Mouse (Mus musculus): Measurements from ENCODE around the gene Ptch2. TPM values are rescaled to one million over a fixed set of nuclear protein-coding genes. Genes with fewer than 3 reads are reported as not detected.

Gene Ptch2
- total RNA-seq, 2 experiments from 2014 or later = 5.8 to 6.5 TPM

DNA sequence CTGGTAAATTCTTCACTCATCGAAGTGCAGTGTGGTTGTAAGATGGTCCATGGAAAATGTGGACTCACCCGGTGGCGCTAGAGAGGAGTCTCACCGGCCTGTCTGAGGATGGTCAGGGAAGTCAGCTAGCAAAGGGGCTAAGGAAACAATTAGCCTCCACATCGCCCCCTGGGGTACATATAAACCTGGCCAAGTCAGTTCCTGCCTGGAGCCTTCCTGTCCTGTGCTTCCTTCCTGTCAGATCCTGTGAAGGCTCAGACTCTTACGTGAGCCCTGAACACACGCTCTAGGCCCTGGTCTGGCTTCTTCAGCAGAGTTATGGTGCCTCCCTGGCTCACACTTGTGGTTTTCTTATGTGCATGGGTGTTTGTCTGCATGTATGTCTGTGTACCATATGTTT is 5.3 kb downstream of the Ptch2 start:
- peak; percentile 67 for DNase-seq
- intact Hi-C loops (cut with DNase I) = no loop called here

DNA sequence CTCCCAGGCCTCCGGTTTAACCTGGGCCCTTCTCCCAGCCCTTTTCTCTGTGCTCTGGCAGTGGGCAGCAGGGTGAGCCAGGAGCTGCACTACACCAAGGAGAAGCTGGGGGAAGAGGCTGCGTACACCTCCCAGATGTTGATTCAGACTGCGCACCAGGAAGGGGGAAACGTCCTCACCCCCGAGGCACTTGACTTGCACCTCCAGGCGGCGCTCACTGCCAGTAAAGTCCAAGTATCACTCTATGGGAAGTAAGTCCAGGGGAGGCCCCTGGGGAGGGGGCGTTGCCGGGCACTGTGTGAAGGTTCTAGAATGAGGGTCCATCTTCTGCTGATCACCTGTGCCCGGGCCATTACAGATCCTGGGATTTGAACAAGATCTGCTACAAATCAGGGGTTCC is 8.8 kb downstream of the Ptch2 start:
- intact Hi-C loops (cut with DNase I) = no loop called here
- DNase-seq = no peak

DNA sequence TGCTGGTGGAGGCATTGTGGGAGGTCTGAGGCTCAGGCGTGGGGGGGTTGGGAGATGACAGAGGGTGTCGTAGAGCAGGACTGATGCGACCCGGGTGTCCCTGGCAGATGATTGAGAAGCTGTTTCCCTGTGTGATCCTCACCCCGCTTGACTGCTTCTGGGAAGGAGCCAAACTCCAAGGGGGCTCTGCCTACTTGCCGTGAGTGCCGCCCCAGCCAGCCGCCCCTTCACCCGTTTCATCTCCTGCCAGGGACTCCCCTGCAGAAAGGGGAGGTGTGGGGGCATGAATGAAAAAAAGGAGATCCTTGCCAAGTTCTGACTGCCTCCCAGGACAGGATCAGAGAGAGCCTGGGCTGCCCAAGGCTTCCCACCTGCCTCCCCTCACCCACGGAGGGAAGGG is 9.3 kb downstream of the Ptch2 start:
- peak; percentile 49 for DNase-seq
- intact Hi-C loops (cut with DNase I) = no loop called here

DNA sequence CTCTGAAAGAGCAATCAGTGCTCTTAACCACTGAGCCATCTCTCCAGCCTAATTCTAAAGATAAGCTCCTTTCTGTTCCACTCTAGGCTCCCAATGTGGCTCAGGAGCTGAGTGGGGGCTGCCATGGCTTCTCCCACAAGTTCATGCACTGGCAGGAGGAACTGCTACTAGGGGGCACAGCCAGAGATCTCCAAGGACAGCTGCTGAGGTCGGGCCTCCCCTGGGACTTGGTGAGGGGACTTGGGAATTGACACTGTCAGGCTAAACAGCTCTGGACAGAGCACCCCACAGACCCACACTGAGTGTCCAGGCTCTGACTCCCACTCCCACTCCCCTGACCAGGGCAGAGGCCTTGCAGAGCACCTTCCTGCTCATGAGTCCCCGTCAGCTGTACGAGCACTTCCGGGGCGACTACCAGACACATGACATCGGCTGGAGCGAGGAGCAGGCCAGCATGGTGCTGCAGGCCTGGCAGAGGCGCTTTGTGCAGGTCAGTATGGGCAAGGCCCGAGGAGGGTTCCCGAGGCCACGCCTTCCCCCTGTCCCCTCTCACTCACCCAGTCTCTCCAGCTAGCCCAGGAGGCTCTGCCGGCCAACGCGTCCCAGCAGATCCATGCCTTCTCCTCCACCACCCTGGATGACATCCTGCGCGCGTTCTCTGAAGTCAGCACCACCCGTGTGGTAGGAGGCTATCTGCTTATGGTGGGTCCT is 12.1 kb downstream of the Ptch2 start:
- no peak for DNase-seq
- intact Hi-C loops (cut with DNase I) = no loop called here

DNA sequence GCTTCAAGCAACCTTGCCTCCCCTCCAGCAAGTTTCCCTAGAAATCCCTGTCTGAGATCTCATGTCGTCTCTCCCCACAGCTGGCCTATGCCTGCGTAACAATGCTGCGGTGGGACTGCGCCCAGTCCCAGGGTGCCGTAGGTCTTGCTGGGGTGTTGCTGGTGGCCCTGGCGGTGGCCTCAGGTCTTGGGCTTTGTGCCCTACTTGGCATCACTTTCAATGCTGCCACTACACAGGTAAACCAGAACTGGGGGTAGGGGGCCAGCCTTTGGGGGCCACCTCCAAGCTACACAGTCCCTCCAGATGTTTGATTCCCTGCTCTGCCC is 12.6 kb downstream of the Ptch2 start:
- intact Hi-C loops (cut with DNase I) = no loop called here
- DNase-seq = no peak

DNA sequence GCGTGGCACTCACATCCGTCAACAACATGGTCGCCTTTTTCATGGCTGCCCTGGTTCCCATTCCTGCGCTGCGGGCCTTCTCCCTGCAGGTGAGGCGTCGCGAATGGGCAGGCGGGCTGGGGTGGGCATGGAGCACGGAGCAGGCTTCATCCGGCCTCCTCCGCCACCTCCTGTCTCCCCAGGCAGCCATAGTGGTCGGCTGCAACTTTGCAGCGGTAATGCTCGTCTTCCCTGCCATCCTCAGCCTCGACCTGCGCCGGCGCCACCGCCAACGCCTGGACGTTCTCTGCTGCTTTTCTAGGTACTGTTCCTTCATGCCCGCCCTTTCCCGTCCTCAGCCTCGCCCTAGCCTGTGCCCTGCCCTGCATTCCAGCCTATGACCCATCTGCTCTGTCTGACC is 13.5 kb downstream of the Ptch2 start:
- intact Hi-C loops (cut with DNase I) = no loop called here
- DNase-seq = no peak

DNA sequence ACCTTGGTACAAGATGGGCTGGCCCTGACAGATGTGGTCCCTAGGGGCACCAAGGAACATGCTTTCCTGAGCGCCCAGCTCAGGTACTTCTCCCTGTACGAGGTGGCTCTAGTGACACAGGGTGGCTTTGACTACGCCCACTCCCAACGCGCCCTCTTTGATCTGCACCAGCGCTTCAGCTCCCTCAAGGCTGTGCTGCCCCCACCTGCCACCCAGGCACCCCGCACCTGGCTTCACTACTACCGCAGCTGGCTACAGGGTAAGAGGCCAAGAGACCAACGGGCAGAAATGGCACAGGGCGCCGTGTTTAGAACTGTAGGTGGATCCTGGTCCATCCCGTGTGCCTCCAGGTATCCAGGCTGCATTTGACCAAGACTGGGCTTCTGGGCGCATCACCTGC is 14.4 kb downstream of the Ptch2 start:
- intact Hi-C loops (cut with DNase I) = no loop called here
- DNase-seq = no peak

DNA sequence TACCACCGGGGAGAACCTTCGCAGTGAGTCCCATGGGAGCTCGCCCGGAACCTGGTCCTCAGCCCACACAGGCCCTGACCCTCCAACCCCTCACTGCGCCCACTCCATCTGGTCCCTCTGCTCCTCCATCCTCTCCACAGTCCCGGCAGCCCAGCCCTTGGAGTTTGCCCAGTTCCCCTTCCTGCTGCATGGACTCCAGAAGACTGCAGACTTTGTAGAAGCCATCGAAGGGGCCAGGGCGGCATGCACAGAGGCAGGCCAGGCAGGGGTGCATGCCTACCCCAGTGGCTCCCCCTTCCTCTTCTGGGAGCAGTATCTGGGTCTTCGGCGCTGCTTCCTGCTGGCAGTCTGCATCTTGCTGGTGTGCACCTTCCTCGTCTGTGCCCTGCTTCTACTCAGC is 15.1 kb downstream of the Ptch2 start:
- intact Hi-C loops (cut with DNase I) = no loop called here
- no peak for DNase-seq

DNA sequence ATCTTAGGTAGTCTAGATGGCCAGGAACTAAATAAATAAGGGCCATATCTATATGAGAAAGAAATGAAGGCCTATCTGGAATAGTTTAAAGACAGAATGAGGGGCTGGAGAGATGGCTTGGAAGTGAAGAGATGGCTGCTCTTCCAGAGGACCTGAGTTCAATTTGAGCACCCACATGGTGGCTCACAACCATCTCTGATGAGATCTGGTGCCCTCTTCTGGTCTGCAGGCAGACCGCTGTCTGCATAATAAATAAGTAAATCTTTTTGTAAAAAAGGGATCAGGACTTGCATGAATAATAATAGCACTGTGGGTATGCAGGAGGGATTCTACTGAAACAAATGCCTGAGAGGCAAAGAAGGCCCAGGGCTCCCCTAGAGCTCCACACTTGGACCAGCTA is 17.4 kb downstream of the Ptch2 start:
- intact Hi-C loops (cut with DNase I) = no loop called here
- DNase-seq = no peak

DNA sequence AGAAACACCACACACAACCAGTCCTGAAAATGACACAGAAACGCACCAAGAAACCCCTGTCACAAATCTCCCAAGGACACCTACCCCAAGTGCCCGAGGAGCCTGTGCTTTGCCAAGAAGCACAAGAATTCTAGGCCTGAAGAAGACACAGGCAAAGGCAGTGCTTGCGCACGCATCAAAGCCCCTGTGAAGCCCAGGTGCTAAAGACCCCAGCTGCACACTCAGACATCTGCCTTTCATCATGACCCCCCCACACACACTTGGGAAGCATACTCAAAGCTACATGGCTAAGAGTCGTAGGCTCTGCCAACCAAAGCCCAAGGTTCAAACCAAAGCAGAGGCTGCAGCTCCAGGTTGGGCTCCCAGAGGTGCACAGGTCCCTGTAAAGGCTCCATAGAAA is 19.7 kb downstream of the Ptch2 start:
- no peak for DNase-seq
- intact Hi-C loops (cut with DNase I) = no loop called here

DNA sequence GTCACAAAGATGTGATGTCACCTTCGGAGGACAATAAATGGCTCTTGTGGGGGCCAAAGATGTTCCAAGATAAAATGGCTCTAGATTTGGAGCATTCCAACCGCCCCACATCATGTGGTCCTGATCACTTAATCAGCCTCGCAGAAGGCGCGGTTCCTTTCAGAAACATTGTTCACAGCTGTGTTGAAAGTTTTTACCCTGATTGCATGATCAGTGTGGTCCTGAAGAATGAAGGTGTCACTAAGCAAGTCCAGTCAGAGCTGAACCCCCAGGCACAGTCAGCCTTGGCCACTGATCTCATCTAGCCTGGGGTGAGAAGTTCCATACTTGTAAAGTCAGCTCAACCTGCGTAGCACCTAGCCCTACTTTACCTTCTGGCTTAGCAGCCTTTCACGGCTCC is 22.1 kb downstream of the Ptch2 start:
- intact Hi-C loops (cut with DNase I) = no loop called here
- no peak for DNase-seq

DNA sequence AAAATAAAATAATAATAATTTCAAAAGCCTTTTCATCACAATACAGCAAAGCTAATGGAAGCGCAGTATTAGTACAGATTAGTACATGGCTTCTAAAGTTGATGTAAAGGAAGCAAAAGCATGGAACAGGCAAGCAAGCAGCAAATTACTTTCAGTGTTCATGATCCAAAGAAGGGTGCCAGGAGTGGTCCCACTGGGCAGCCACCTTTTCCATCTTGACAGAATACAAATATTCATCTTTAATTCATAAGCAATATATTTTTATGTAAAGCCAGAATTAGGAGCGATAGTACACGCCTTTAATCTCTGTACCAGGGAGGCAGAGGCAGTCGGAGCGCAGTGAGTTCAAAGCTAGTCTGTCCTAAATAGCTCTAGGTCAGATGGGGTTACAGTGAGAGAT is 23.8 kb downstream of the Ptch2 start:
- intact Hi-C loops (cut with DNase I) = no loop called here
- DNase-seq = no peak

DNA sequence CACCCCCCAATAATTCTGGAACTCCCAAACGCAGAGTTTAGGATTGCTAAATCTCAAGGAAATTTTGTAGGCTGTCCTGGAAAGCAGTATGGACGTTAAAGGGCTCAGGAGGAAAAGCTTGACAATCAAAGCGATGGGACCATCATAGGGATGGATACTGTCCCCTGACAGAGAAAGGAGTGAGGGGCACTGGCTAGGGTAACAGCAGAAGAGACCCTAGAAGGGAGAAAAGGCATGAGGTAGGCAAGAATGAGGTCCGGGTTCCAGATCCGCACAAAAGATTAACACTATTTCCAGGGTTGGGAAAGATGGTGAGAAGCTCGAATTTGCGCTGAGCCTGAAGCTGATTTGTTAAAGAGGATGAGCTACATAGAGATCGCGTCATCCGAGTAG is 24.2 kb downstream of the Ptch2 start:
- DNase-seq = no peak

DNA sequence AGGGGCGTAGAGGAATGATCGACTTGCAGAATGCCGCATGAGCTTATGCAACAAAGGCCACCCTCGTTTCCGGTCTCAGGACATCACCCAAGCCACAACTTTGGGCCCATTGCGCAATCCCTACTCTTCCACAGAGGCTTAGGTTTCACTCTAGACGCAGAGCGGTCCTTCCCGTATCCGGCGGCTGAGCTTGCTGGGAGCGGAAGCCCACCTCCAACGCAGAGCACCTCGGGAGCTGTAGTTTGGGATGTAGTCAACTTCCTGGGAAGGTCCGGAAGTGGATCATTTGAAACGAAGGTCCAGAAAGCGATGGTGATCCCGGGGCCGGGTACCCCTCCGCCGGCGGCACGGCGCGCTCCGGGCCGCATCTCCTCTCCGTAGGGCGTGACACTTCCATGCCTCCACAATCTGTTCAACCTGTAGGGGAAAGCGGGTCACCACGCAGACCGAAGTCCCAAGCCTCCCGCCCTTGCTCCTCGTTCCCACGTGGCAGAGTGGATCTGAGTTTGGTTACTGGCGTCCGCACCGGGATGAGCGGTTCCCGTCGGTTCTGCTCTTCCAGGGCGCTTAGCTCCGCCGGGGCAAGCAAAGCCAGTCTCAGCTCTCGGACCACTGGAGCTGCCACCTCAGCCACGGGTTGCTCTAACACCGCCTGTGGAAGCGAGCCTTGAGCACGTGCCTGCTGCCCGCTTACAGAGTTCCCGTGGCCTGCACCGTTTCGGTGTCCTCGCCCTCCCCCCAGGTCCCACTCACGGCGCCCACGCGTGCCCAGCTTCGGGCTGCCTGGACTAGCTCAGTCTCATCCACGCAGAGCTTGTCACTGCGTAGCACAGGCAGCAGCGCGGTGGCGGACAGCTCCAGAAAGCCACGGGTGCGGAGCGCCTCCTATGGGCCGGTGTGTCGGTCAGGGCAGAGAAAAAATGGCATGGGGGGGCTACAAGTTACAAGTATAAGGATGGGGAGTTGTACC is 24.9 kb downstream of the Ptch2 start:
- intact Hi-C loops (cut with DNase I) = no loop called here
- DNase-seq = peak; percentile 92

More for the DNA sequence above, 24.2 kb downstream of the Ptch2 start:
- intact Hi-C loops (cut with DNase I) = no loop called here

DNA sequence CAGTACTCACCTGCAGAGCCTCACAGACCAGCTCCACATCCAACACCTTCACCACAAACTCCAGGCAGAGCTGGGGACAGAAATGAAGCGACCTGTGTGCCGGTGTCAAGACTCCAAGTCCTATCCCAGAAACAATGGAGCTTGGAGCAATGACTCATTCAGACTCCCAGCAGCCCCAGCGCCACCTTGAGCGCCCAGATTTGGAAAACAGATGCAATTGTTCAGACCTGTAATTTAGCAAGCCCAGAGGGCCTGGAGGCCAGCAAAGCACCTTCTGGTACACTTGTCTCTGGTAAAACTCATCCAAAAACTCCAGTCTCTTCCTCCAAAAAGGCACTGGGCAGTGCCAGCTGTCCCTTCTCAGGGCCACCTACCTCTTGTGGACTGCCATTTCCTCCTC is 26.3 kb downstream of the Ptch2 start:
- no peak for DNase-seq
- intact Hi-C loops (cut with DNase I) = no loop called here

DNA sequence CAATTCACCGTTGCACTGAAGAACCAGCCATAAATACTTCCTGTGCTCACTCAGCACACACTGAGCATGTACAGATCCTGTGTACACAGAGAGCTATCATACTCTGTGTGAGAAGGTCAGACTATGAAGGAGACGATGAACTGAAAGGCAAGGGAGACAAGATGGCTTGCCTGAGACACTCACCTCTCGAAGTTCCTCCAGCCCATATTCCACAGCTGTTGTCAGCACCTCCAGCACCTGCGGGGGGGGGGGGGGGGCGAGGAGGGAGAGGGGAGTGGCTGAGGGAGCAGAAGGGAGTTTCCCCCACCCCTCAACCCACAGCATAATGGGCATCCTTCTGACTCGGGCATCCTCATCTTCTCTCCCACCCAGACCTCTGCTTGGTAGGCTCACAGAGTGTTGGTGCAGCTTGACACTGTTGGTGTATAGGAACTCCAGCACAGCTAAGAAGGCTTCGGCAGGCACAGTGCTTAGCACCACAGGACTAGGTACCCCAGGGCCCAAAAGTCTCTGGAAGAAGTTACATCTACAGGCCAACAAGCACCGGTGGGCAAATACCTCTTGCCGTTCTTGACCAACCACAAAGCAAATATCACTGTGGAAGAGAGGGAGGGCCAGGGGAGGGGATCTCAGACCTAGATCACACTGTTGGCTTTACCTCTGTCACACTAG is 27.8 kb downstream of the Ptch2 start:
- intact Hi-C loops (cut with DNase I) = no loop called here
- no peak for DNase-seq

DNA sequence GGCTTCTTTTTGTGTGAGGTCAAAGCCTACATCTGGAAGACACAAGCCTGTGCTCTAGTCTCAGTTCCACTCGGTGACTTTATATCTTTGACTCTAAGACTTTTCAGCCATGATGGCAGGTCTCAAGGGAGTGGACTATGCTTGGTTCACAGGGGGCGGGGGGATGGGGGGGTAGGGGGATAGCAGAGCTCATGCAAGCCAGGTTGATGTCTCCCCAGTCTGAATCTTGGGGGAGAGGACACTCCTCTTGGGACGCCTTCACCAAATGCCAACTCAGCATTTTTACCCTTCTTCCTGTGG is 28.3 kb downstream of the Ptch2 start:
- DNase-seq = no peak
- intact Hi-C loops (cut with DNase I) = no loop called here

DNA sequence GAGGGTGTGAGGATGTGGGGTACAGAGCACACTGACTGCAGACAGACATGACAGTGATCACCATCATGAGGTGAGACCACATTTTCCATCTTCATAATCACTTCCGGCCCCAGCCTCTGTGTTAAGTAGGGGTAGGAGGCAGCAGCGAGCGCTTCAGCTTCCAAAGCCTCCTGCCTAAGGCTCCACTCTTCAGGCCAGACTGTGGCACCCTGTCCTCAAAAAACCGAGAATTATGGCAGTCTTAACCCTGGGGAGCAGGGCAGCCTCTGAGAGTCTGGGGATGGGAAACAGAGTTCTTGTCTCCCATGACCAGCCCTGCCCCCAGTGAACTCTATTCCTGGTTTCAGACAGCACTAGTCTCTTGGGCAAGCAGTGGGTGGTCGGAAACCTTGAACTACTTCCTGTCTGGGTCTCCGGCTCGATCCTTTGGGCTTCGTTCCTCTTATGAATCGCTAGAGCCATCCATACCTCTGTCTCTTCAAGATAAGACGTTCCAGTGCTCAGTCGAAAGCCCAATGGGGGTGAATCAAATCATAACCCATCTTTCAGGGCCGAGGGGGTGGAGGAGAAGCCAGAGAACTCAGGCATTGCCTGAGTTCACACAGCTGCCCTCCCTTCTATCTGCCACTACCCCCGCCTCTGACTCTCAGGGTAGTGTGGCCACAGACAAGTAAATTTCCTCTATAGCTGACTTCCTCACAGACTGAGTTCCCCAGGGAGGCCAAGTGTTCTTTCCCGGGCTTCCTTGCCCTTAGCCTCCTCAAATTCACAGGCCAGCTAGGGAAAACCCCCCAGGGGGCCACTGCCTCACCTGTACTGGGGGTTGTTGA is 28.9 kb downstream of the Ptch2 start:
- no peak for DNase-seq
- intact Hi-C loops (cut with DNase I) = no loop called here

DNA sequence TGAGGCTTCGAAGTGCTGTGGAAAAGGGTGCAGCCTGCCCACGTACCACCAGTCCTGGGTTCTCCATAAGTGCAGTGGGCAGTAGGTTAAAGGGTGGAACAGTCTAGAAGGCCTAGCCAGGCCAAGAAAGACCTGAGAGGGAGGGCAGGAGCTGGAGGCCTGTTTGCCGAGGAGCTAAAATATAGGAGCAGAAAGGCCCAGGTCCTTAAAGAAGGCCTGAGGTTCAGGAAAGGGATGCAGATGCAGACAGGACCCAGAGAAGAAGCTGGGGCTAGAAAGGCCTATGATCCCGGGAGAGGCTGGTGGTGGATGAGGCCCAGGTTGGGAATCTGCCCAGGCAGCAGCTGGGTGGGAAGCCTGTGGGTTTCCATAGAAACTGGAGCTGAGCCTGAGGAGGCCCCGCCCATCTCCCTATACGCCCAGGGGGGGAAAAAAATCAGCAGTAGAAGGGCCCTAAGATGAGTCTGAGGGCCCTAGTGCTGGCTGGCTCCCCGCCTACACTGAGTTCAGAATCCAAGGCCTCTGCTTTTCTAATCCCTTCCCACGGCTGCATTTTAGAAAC is 29.6 kb downstream of the Ptch2 start, which contains the start of gene Btbd19:
Gene Btbd19 (minus strand): TSS at position 378 of the 562 bp plus-strand sequence.
- intact Hi-C loops (cut with DNase I) = no loop called here
- DNase-seq = peak; percentile 92

DNA sequence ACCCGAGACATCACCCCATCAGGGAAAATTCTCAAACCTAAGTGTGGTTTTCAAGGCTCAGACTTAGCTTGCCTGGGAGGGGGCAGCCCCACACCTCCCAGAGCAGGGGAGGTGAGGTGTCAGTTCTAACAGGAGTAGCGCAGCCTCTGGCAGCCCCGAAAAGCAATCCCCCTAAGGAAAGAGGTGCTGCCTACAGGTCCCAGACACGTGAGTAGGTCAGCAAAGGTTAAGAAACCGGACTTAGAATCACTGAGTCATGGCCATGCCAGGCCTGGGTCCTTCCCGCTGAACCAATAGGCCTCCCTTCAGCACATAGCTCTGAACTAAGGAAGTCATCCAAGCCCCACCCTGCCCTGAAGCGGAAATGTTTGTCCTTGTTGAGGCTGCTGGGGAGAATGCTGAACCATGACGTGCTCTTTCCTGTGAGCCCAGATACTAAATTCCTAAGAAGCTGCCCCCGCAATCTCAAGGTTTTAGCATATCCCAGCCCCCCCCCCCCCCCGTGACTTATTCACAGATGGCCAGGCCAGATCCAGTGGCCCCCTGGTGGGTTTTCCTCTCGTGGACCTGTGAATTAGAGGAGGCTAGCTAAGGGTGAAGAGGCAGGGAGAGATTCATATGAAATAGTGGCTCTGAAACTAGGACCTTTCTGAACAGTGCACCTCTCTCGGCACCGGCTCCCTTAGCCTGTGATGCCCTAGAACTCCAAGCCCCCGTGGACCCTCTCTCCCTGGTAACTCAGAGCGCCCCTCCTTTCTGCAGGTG is 30.2 kb downstream of the Ptch2 start:
- no peak for DNase-seq
- intact Hi-C loops (cut with DNase I) = no loop called here
